In the genomic region with DNA sequence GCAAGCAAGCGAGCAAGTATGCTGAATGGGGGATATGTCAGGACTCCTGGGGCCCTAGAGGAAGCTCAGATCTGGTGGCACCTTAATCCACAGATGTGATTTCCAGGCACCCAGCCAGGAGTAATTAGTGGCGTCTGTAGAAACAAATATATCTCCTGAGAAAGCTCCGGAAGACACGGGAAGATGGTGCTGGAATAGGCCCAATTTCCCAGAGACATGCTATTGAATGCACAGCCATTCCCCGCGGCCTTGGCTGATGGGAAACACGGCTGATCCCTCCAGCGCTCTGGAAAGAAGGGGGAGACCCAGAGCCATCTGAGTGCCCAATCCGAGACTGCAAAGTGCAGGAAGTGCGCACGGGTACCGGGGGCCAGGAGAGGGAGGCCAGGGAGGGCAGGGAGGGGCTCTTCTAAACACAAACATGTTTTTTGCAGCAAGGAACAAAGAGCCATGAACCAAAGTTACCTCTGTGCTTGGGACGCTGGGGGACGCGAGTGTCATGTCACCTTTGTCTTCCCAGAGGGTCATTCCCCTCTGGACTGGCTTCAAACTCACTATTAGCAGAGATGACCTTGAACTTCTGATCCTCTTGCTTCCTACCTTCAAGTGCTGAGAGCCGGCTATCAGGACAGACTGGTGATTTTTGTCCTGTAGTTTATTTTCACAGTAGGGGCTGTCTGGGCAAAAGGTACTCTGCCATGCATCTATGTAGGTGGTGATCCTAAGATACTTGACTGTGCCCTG, we compare ENCODE assay signal across 9 mouse cellular contexts. TPM values are rescaled to one million over a fixed set of nuclear protein-coding genes. Genes with fewer than 3 reads are reported as not detected.
A peak's percentile ranks its signal among the peaks of the same experiment; 100 is the strongest.
DNase-seq lines count a peak whose midpoint lies in the region; ATAC-seq lines count a peak whose summit lies in the region.
"Had no signal": no experiment of that assay in that cellular context is flagged by ENCODE, and none has a peak within 500 bp of the region (broad histone marks: within the 10 kb centered on the region; RNA-seq: fewer than 3 reads in every experiment).

No protein-coding gene starts in this region.

- H3K27ac ChIP-seq in embryonic facial prominence, embryonic 13.5 days = peak overlapping the region; percentile 8; the same call in 1 of the 2 replicates
- H3K27ac ChIP-seq in embryonic facial prominence, embryonic 10.5 days (replicated peaks) = no peak overlapping the region
- H3K27ac ChIP-seq in neural tube, embryonic 13.5 days (replicated peaks) = peak overlapping the region; percentile 46

- no peak for ATAC-seq in embryonic facial prominence, embryonic 13.5 days (ENCODE audit: insufficient number of reproducible peaks, insufficient read depth, low FRiP score, low TSS enrichment, low read depth)
- ATAC-seq in neural tube, embryonic 13.5 days (ENCODE audit: low read depth) = no peak

- no peak overlapping the region for H3K4me3 ChIP-seq in embryonic facial prominence, embryonic 13.5 days
- H3K4me3 ChIP-seq in embryonic facial prominence, embryonic 10.5 days = no peak overlapping the region
- H3K4me3 ChIP-seq in neural tube, embryonic 13.5 days = no peak overlapping the region
- H3K4me3 ChIP-seq: megakaryocyte, embryonic 14.5 days had no signal

- peaks cover 12% of the 10 kb centered on the region; the same call in 1 of the 2 replicates for H3K4me1 ChIP-seq in embryonic facial prominence, embryonic 13.5 days
- peaks cover 6% of the 10 kb centered on the region for H3K4me1 ChIP-seq in embryonic facial prominence, embryonic 10.5 days
- H3K4me1 ChIP-seq in neural tube, embryonic 13.5 days (replicated peaks) = peaks cover 6% of the 10 kb centered on the region; the same call in 1 of the 2 replicates

- H3K27me3 ChIP-seq in embryonic facial prominence, embryonic 13.5 days = no peaks in the 10 kb centered on the region
- H3K27me3 ChIP-seq in embryonic facial prominence, embryonic 10.5 days (replicated peaks; ENCODE audit: low read depth, poor library complexity, severe bottlenecking) = no peaks in the 10 kb centered on the region
- H3K27me3 ChIP-seq in neural tube, embryonic 13.5 days = no peaks in the 10 kb centered on the region
- H3K27me3 ChIP-seq: megakaryocyte, embryonic 14.5 days had no signal

- DNase-seq in embryonic facial prominence, embryonic 10.5 days (ENCODE audit: low spot score) = no peak
- no peak for DNase-seq in neural tube, embryonic 10.5 days (ENCODE audit: extremely low spot score, low spot score)
- peak; percentile 79 to 84 for DNase-seq in kidney, postnatal 36 days
- peak; percentile 41 for DNase-seq in right cerebral cortex, postnatal 4 days
- no peak for DNase-seq in spleen, postnatal 10 days (ENCODE audit: low spot score in 2 of 2)
- DNase-seq in spleen, postnatal 4 days (ENCODE audit: low spot score in 2 of 2) = no peak

- no peaks in the 10 kb centered on the region for H3K9me3 ChIP-seq in embryonic facial prominence, embryonic 13.5 days
- no peaks in the 10 kb centered on the region for H3K9me3 ChIP-seq in embryonic facial prominence, embryonic 10.5 days
- no peaks in the 10 kb centered on the region for H3K9me3 ChIP-seq in neural tube, embryonic 13.5 days
- H3K9me3 ChIP-seq: megakaryocyte, embryonic 14.5 days had no signal

- no peak overlapping the region for H3K4me2 ChIP-seq in embryonic facial prominence, embryonic 13.5 days
- no peak overlapping the region for H3K4me2 ChIP-seq in neural tube, embryonic 13.5 days

- no peaks in the 10 kb centered on the region for H3K36me3 ChIP-seq in embryonic facial prominence, embryonic 13.5 days
- peaks cover 14% of the 10 kb centered on the region for H3K36me3 ChIP-seq in embryonic facial prominence, embryonic 10.5 days (replicated peaks)
- H3K36me3 ChIP-seq in neural tube, embryonic 13.5 days = no peaks in the 10 kb centered on the region

- no peak overlapping the region for H3K9ac ChIP-seq in embryonic facial prominence, embryonic 13.5 days
- no peak overlapping the region for H3K9ac ChIP-seq in neural tube, embryonic 13.5 days

- WGBS in embryonic facial prominence, embryonic 13.5 days = 74% methylated on average over 16 of the region's 16 CpGs
- 93% methylated on average over 16 of the region's 16 CpGs for WGBS in embryonic facial prominence, embryonic 10.5 days
- WGBS in neural tube, embryonic 13.5 days = 72% methylated on average over 16 of the region's 16 CpGs

RNA-seq across cellular contexts. Expression of a gene that starts 21.7 kb away (rescaled TPM):
- polyA plus RNA-seq in embryonic facial prominence, embryonic 13.5 days (2015; fragmentation: Nextera tagmentation; extraction: Ambion mirVana) = 53.9 and 55.6 TPM in 2 replicates
- polyA plus RNA-seq in embryonic facial prominence, embryonic 10.5 days (2016; fragmentation: Nextera tagmentation; extraction: Ambion mirVana) = 43.2 and 47.3 TPM in 2 replicates
- 28.8 and 33.2 TPM in 2 replicates for polyA plus RNA-seq in neural tube, embryonic 13.5 days (2015; fragmentation: Nextera tagmentation; extraction: Ambion mirVana)

Comparison
In these comparisons a context has a peak if more than half of its experiments do, and no peak if none do; other contexts are left out.
1. DNase-seq: peak in kidney, postnatal 36 days (2 of 2) and right cerebral cortex, postnatal 4 days (single experiment); none in embryonic facial prominence, embryonic 10.5 days (single experiment), neural tube, embryonic 10.5 days (single experiment), spleen, postnatal 10 days (0 of 2) and spleen, postnatal 4 days (0 of 2).